24 mouse cellular contexts compared by ENCODE assay signal in the genomic region with DNA sequence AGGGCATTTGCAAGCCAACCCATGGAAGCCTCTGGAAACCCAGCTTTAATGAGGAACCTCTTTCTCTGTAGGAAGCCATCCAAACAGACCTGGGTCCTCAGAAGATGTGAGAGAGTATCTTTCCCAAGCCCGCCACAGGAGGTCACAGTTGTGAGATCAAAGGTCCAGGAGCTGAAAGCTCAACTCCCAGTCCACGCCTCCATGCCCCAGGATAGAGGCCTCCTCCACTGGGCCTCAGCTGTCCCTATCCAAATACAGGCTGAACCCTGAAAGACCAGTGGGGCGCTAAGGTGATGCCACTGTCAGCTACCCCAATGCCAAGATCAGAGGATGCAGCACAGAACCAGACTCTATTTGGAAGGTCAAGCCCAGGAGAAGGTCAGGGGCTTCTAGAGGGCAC. TPM values are rescaled to one million over a fixed set of nuclear protein-coding genes. Genes with fewer than 3 reads are reported as not detected.
A peak's percentile ranks its signal among the peaks of the same experiment; 100 is the strongest.
DNase-seq lines count a peak whose midpoint lies in the region; ATAC-seq and TF ChIP-seq lines count a peak whose summit lies in the region.
"Had no signal": no experiment of that assay in that cellular context is flagged by ENCODE, and none has a peak within 500 bp of the region (broad histone marks: within the 10 kb centered on the region; RNA-seq: fewer than 3 reads in every experiment).

No protein-coding gene starts in this region.

- DNase-seq in forebrain, embryonic 10.5 days (ENCODE audit: extremely low spot score, low spot score) = no peak
- DNase-seq in forebrain, embryonic 14.5 days (ENCODE audit: low spot score) = no peak
- no peak for DNase-seq in hindbrain, postnatal 0 days (ENCODE audit: low spot score)
- no peak for DNase-seq in kidney, postnatal 4 days
- no peak for DNase-seq in neural tube, embryonic 10.5 days (ENCODE audit: extremely low spot score, low spot score)
- DNase-seq: adrenal gland, adult 8-10 months; adrenal gland, postnatal 36 days; B cell, adult 2 months; cerebellum, adult 2 months; cerebellum, postnatal 10 days; gastrocnemius, postnatal 10 days; heart, adult 18-20 months; heart, postnatal 14 days had no signal

- peaks cover 7% of the 10 kb centered on the region; the same call in 1 of the 2 replicates for H3K27me3 ChIP-seq in forebrain, embryonic 10.5 days (ENCODE audit: poor library complexity, severe bottlenecking)
- no peaks in the 10 kb centered on the region for H3K27me3 ChIP-seq in forebrain, embryonic 14.5 days (replicated peaks; ENCODE audit: control insufficient read depth, insufficient read depth, low read length)
- no peaks in the 10 kb centered on the region for H3K27me3 ChIP-seq in hindbrain, postnatal 0 days (ENCODE audit: insufficient read depth, low read length)
- no peaks in the 10 kb centered on the region for H3K27me3 ChIP-seq in hindbrain, embryonic 16.5 days (replicated peaks; ENCODE audit: control insufficient read depth, insufficient read depth, low read length)
- no peaks in the 10 kb centered on the region for H3K27me3 ChIP-seq in kidney, embryonic 16.5 days (ENCODE audit: insufficient read depth, low read length)
- no peaks in the 10 kb centered on the region for H3K27me3 ChIP-seq in neural tube, embryonic 13.5 days
- H3K27me3 ChIP-seq: forebrain, embryonic 15.5 days; heart, embryonic 15.5 days had no signal

- WGBS in forebrain, embryonic 10.5 days = 62% methylated on average over 3 of the region's 3 CpGs
- 64% methylated on average over 3 of the region's 3 CpGs for WGBS in forebrain, embryonic 14.5 days
- WGBS in hindbrain, postnatal 0 days = 78% methylated on average over 3 of the region's 3 CpGs
- 74% methylated on average over 3 of the region's 3 CpGs for WGBS in hindbrain, embryonic 16.5 days
- 41% methylated on average over 3 of the region's 3 CpGs for WGBS in kidney, embryonic 16.5 days
- 62% methylated on average over 3 of the region's 3 CpGs for WGBS in neural tube, embryonic 13.5 days

- H3K9ac ChIP-seq in forebrain, embryonic 14.5 days (ENCODE audit: low read length) = no peak overlapping the region
- H3K9ac ChIP-seq in hindbrain, postnatal 0 days (replicated peaks; ENCODE audit: low read length) = no peak overlapping the region
- no peak overlapping the region for H3K9ac ChIP-seq in hindbrain, embryonic 16.5 days (ENCODE audit: low read depth, low read length)
- no peak overlapping the region for H3K9ac ChIP-seq in kidney, embryonic 16.5 days (replicated peaks; ENCODE audit: low read length)
- H3K9ac ChIP-seq in neural tube, embryonic 13.5 days = no peak overlapping the region
- H3K9ac ChIP-seq: forebrain, embryonic 15.5 days; heart, embryonic 15.5 days; hindbrain, embryonic 12.5 days had no signal

- no peaks in the 10 kb centered on the region for H3K36me3 ChIP-seq in forebrain, embryonic 10.5 days (replicated peaks)
- H3K36me3 ChIP-seq in forebrain, embryonic 14.5 days (ENCODE audit: control insufficient read depth, insufficient read depth, low read length) = 0 out of 2 replicates have a peak, but pooled peaks cover 3% of the 10 kb centered on the region
- H3K36me3 ChIP-seq in hindbrain, postnatal 0 days (ENCODE audit: insufficient read depth, low read length) = no peaks in the 10 kb centered on the region
- H3K36me3 ChIP-seq in hindbrain, embryonic 16.5 days (ENCODE audit: control insufficient read depth, insufficient read depth, low read length) = 0 out of 2 replicates have a peak, but pooled peaks cover 3% of the 10 kb centered on the region
- no peaks in the 10 kb centered on the region for H3K36me3 ChIP-seq in kidney, embryonic 16.5 days (ENCODE audit: insufficient read depth, low read length)
- 0 out of 2 replicates have a peak, but pooled peaks cover 4% of the 10 kb centered on the region for H3K36me3 ChIP-seq in neural tube, embryonic 13.5 days
- H3K36me3 ChIP-seq: embryonic facial prominence, embryonic 10.5 days; forebrain, embryonic 15.5 days; G1E; heart, embryonic 15.5 days had no signal

- no peak for TF ChIP-seq CTCF in hindbrain, postnatal 0 days (IDR thresholded peaks at IDR 0.05; ENCODE audit: low read depth)

- no peak overlapping the region for H3K4me3 ChIP-seq in forebrain, embryonic 10.5 days
- no peak overlapping the region for H3K4me3 ChIP-seq in forebrain, embryonic 14.5 days (ENCODE audit: low read depth, low read length)
- H3K4me3 ChIP-seq in hindbrain, postnatal 0 days (ENCODE audit: low read length) = no peak overlapping the region
- no peak overlapping the region for H3K4me3 ChIP-seq in hindbrain, embryonic 16.5 days (ENCODE audit: low read length)
- no peak overlapping the region for H3K4me3 ChIP-seq in kidney, embryonic 16.5 days (ENCODE audit: low read length)
- no peak overlapping the region for H3K4me3 ChIP-seq in neural tube, embryonic 13.5 days
- H3K4me3 ChIP-seq: embryonic facial prominence, embryonic 10.5 days; forebrain, embryonic 15.5 days; heart, embryonic 15.5 days; hindbrain, embryonic 12.5 days had no signal

- no peak overlapping the region for H3K4me2 ChIP-seq in forebrain, embryonic 14.5 days (ENCODE audit: low read length)
- no peak overlapping the region for H3K4me2 ChIP-seq in hindbrain, postnatal 0 days (ENCODE audit: low read depth, low read length)
- H3K4me2 ChIP-seq in hindbrain, embryonic 16.5 days (ENCODE audit: low read length) = no peak overlapping the region
- no peak overlapping the region for H3K4me2 ChIP-seq in kidney, embryonic 16.5 days (replicated peaks; ENCODE audit: low read depth, low read length)
- no peak overlapping the region for H3K4me2 ChIP-seq in neural tube, embryonic 13.5 days
- H3K4me2 ChIP-seq: forebrain, embryonic 15.5 days; heart, embryonic 11.5 days; heart, embryonic 15.5 days; hindbrain, embryonic 12.5 days had no signal

- ATAC-seq in forebrain, embryonic 14.5 days = no peak
- no peak for ATAC-seq in hindbrain, postnatal 0 days
- ATAC-seq in hindbrain, embryonic 16.5 days = no peak
- peak; percentile 24 for ATAC-seq in kidney, embryonic 16.5 days (ENCODE audit: low FRiP score, low TSS enrichment)
- ATAC-seq in neural tube, embryonic 13.5 days (ENCODE audit: low read depth) = no peak
- ATAC-seq: CD4-positive, CD25-positive, alpha-beta regulatory T cell, adult 4 months; forebrain, embryonic 15.5 days had no signal

- H3K27ac ChIP-seq in forebrain, embryonic 10.5 days = 0 out of 2 replicates have a peak overlapping the region, but pooled peaks have one; percentile 30
- no peak overlapping the region for H3K27ac ChIP-seq in forebrain, embryonic 14.5 days (ENCODE audit: low read depth, low read length)
- peak overlapping the region; percentile 0; the same call in 1 of the 2 replicates for H3K27ac ChIP-seq in hindbrain, postnatal 0 days
- no peak overlapping the region; the same call in 1 of the 2 replicates for H3K27ac ChIP-seq in hindbrain, embryonic 16.5 days (ENCODE audit: low read depth, low read length)
- peak overlapping the region; percentile 6 for H3K27ac ChIP-seq in kidney, embryonic 16.5 days (ENCODE audit: low read length)
- H3K27ac ChIP-seq in neural tube, embryonic 13.5 days (replicated peaks) = 0 out of 2 replicates have a peak overlapping the region, but pooled peaks have one; percentile 13
- H3K27ac ChIP-seq: forebrain, embryonic 15.5 days; heart, embryonic 15.5 days; hindbrain, embryonic 12.5 days had no signal

- H3K9me3 ChIP-seq in forebrain, embryonic 10.5 days = no peaks in the 10 kb centered on the region
- no peaks in the 10 kb centered on the region for H3K9me3 ChIP-seq in forebrain, embryonic 14.5 days (replicated peaks; ENCODE audit: control insufficient read depth, low read length)
- H3K9me3 ChIP-seq in hindbrain, postnatal 0 days (ENCODE audit: low read length) = no peaks in the 10 kb centered on the region
- no peaks in the 10 kb centered on the region for H3K9me3 ChIP-seq in hindbrain, embryonic 16.5 days (ENCODE audit: control insufficient read depth, low read length)
- no peaks in the 10 kb centered on the region for H3K9me3 ChIP-seq in kidney, embryonic 16.5 days (ENCODE audit: low read length)
- no peaks in the 10 kb centered on the region for H3K9me3 ChIP-seq in neural tube, embryonic 13.5 days
- H3K9me3 ChIP-seq: embryonic facial prominence, embryonic 10.5 days; forebrain, embryonic 15.5 days; G1E; heart, embryonic 15.5 days; hindbrain, embryonic 12.5 days had no signal

- peaks cover 32% of the 10 kb centered on the region for H3K4me1 ChIP-seq in forebrain, embryonic 10.5 days
- no peaks in the 10 kb centered on the region for H3K4me1 ChIP-seq in forebrain, embryonic 14.5 days (ENCODE audit: control insufficient read depth, insufficient read depth, low read length)
- peaks cover 11% of the 10 kb centered on the region for H3K4me1 ChIP-seq in hindbrain, postnatal 0 days (ENCODE audit: insufficient read depth, low read length)
- H3K4me1 ChIP-seq in hindbrain, embryonic 16.5 days (ENCODE audit: control insufficient read depth, insufficient read depth, low read depth, low read length) = peaks cover 11% of the 10 kb centered on the region
- peaks cover 41% of the 10 kb centered on the region for H3K4me1 ChIP-seq in kidney, embryonic 16.5 days (ENCODE audit: insufficient read depth, low read length)
- peaks cover 39% of the 10 kb centered on the region for H3K4me1 ChIP-seq in neural tube, embryonic 13.5 days (replicated peaks)

RNA-seq across cellular contexts. Expression of gene Omp, which starts 2.7 kb away (rescaled TPM):
- polyA plus RNA-seq in forebrain, embryonic 10.5 days (2016; fragmentation: Nextera tagmentation; extraction: Ambion mirVana) = 0.11 and 0.19 TPM in 2 replicates
- polyA plus RNA-seq in forebrain, embryonic 14.5 days (2014; fragmentation: Nextera tagmentation; extraction: Ambion mirVana) = 0.30 and 0.32 TPM in 2 replicates
- 0.07 and 0.47 TPM in 2 replicates for total RNA-seq in hindbrain, postnatal 0 days (2014; rRNA removed)
- polyA plus RNA-seq in hindbrain, postnatal 0 days (2015; fragmentation: Nextera tagmentation; extraction: Ambion mirVana) = 0.48 and 0.49 TPM in 2 replicates
- 0.34 and 0.37 TPM in 2 replicates for polyA plus RNA-seq in hindbrain, embryonic 16.5 days (2015; fragmentation: Nextera tagmentation; extraction: Ambion mirVana)
- polyA plus RNA-seq in kidney, embryonic 16.5 days (2015; fragmentation: Nextera tagmentation; extraction: Ambion mirVana) = 0.49 and 0.81 TPM in 2 replicates
- polyA plus RNA-seq in neural tube, embryonic 13.5 days (2015; fragmentation: Nextera tagmentation; extraction: Ambion mirVana) = 0.45 and 0.60 TPM in 2 replicates
- total RNA-seq: heart, adult 18-20 months had no signal
- polyA plus RNA-seq: CD4-positive, CD25-positive, alpha-beta regulatory T cell, adult 4 months; embryonic facial prominence, embryonic 10.5 days; G1E had no signal

RNA-seq across cellular contexts. Expression of gene Myo7a, which starts 23.3 kb away (rescaled TPM):
- 20.1 and 20.8 TPM in 2 replicates for polyA plus RNA-seq in forebrain, embryonic 10.5 days (2016; fragmentation: Nextera tagmentation; extraction: Ambion mirVana)
- 7.7 and 10.7 TPM in 2 replicates for polyA plus RNA-seq in forebrain, embryonic 14.5 days (2014; fragmentation: Nextera tagmentation; extraction: Ambion mirVana)
- 42.1 and 50.8 TPM in 2 replicates for total RNA-seq in hindbrain, postnatal 0 days (2014; rRNA removed)
- polyA plus RNA-seq in hindbrain, postnatal 0 days (2015; fragmentation: Nextera tagmentation; extraction: Ambion mirVana) = 10.7 and 11.9 TPM in 2 replicates
- polyA plus RNA-seq in hindbrain, embryonic 16.5 days (2015; fragmentation: Nextera tagmentation; extraction: Ambion mirVana) = 13.9 and 22.8 TPM in 2 replicates
- polyA plus RNA-seq in kidney, embryonic 16.5 days (2015; fragmentation: Nextera tagmentation; extraction: Ambion mirVana) = 15.2 and 18.5 TPM in 2 replicates
- 13.4 and 14.6 TPM in 2 replicates for polyA plus RNA-seq in neural tube, embryonic 13.5 days (2015; fragmentation: Nextera tagmentation; extraction: Ambion mirVana)

RNA-seq across cellular contexts. Expression of gene Capn5, which starts 35.4 kb away (rescaled TPM):
- 5.8 TPM in 2 replicates for polyA plus RNA-seq in forebrain, embryonic 10.5 days (2016; fragmentation: Nextera tagmentation; extraction: Ambion mirVana)
- 6.1 and 8.2 TPM in 2 replicates for polyA plus RNA-seq in forebrain, embryonic 14.5 days (2014; fragmentation: Nextera tagmentation; extraction: Ambion mirVana)
- total RNA-seq in hindbrain, postnatal 0 days (2014; rRNA removed) = 48.5 and 59.0 TPM in 2 replicates
- polyA plus RNA-seq in hindbrain, postnatal 0 days (2015; fragmentation: Nextera tagmentation; extraction: Ambion mirVana) = 20.2 and 23.0 TPM in 2 replicates
- 27.3 and 31.4 TPM in 2 replicates for polyA plus RNA-seq in hindbrain, embryonic 16.5 days (2015; fragmentation: Nextera tagmentation; extraction: Ambion mirVana)
- polyA plus RNA-seq in kidney, embryonic 16.5 days (2015; fragmentation: Nextera tagmentation; extraction: Ambion mirVana) = 17.4 and 19.5 TPM in 2 replicates
- polyA plus RNA-seq in neural tube, embryonic 13.5 days (2015; fragmentation: Nextera tagmentation; extraction: Ambion mirVana) = 18.4 and 20.8 TPM in 2 replicates

RNA-seq across cellular contexts. Expression of gene B3gnt6, which starts 56.6 kb away (rescaled TPM):
- polyA plus RNA-seq in forebrain, embryonic 10.5 days (2016; fragmentation: Nextera tagmentation; extraction: Ambion mirVana) = 0.06 TPM in 1 of 2 replicates, not detected in the other
- polyA plus RNA-seq in forebrain, embryonic 14.5 days (2014; fragmentation: Nextera tagmentation; extraction: Ambion mirVana) = 0.19 and 0.32 TPM in 2 replicates
- 1.2 and 1.5 TPM in 2 replicates for total RNA-seq in hindbrain, postnatal 0 days (2014; rRNA removed)
- 0.76 and 1.2 TPM in 2 replicates for polyA plus RNA-seq in hindbrain, postnatal 0 days (2015; fragmentation: Nextera tagmentation; extraction: Ambion mirVana)
- polyA plus RNA-seq in hindbrain, embryonic 16.5 days (2015; fragmentation: Nextera tagmentation; extraction: Ambion mirVana) = 0.55 and 0.78 TPM in 2 replicates
- polyA plus RNA-seq in kidney, embryonic 16.5 days (2015; fragmentation: Nextera tagmentation; extraction: Ambion mirVana) = 0.06 and 0.09 TPM in 2 replicates
- polyA plus RNA-seq in neural tube, embryonic 13.5 days (2015; fragmentation: Nextera tagmentation; extraction: Ambion mirVana) = 0.24 and 0.36 TPM in 2 replicates
- total RNA-seq: gastrocnemius, postnatal 10 days; gastrocnemius, postnatal 4 days; heart, adult 18-20 months; heart, postnatal 14 days had no signal
- polyA plus RNA-seq: CD4-positive, CD25-positive, alpha-beta regulatory T cell, adult 4 months; embryonic facial prominence, embryonic 10.5 days; heart, embryonic 11.5 days; heart, embryonic 15.5 days had no signal

Comparison
In these comparisons a context has a peak if more than half of its experiments do, and no peak if none do; other contexts are left out.
1. H3K27ac ChIP-seq: peak in forebrain, embryonic 10.5 days (single experiment), hindbrain, postnatal 0 days (single experiment), kidney, embryonic 16.5 days (single experiment) and neural tube, embryonic 13.5 days (single experiment); none in forebrain, embryonic 14.5 days (single experiment) and hindbrain, embryonic 16.5 days (single experiment).